Mouse (Mus musculus): ENCODE data around the gene Olfr1487.
"Not testable (repeated sequence)": the region's sequence is repeated elsewhere in the genome, so short reads cannot be mapped to it uniquely, and the experiment has no call there.

Gene Olfr1487

DNA sequence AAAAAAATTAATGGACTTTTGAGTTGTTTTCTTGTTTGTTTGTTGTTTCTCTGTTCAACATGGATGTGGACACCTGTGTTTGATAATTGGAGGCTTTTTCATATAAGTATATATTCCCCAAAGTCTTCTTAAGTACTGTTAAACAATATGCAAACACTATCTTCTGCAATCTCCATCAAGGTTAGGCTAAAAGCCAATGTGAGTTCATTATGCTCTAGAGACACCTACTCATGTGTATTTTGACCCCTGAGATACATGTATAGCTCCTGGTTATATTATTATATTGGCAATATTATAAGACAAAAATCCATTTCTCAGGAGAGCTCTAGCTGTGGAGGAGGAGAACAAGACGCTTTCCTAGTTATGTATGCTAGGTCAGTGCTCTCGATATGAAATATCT, at the start of gene Olfr1487:
TSS of gene Olfr1487 (plus strand) at position 301 of the 400 bp plus-strand sequence.
- not testable (repeated sequence) for DNase-seq (ENCODE audit: low spot score)

DNA sequence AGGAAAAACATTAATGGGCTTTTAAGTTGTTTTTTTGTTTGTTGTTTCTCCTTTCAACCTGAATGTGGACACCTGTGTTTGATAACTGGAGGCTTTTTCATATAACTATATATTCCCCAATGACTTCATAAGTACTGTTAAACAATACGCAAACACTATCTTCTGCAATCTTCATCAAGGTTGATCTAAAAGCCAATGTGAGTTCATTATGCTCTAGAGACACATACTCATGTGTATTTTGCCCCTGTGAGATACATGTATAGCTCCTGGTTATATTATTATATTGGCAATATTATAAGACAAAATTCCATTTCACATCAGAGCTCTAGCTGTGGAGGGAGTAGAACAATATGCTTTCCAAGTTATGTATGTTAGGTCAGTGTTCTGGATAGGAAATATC, 34.0 kb upstream of the Olfr1487 start, which contains the start of gene Olfr1484:
TSS of gene Olfr1484 (plus strand) at position 301 of the 400 bp plus-strand sequence.
- no peak for DNase-seq (ENCODE audit: low spot score)

DNA sequence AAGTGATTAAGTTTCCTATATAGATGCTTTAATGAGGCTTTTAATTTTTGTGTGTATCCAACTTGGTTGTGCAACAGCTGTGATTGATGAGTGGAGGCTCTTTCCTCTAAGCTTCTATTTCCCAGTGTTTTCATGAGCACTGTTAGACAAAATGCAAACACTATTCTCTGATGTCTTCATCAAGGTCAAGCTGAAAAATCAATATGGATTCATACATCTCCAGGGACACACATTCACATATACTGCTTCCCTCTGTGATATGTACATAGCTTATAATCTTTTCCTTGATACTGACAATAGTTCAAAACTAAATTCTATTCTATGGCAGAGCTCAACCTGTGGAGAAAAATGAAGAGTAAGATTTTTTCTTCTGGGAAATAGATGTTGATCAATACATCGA, 14.1 kb downstream of the Olfr1487 start, which contains the start of gene Olfr1489:
TSS of gene Olfr1489 (plus strand) at position 301 of the 400 bp plus-strand sequence.
- no peak for DNase-seq (ENCODE audit: low spot score)

DNA sequence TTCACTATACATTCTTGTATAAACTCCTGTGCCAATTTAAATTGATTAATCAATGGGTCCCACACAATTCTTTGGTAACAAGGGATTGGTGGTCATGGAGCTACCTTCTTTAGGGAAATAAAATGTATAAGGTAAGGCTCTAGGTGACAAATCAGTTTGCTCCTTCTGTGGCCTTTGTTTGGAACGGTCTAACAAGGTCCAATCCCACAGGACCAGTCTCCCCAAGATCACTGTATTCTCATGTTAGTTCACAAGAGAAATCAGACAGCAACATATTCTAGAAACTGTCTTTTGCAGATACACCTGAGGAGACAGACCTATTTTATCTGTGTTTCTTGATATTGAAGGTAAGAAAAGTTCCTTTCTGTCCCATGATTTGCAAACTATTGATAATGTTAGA, 33.6 kb downstream of the Olfr1487 start, which contains the start of gene Olfr1490:
TSS of gene Olfr1490 (plus strand) at position 301 of the 400 bp plus-strand sequence.
- no peak for DNase-seq (ENCODE audit: low spot score)
